Mouse (Mus musculus) olfactory bulb, adult 2 months (tissue): Measurements from ENCODE around the gene Crct1.

ENCODE experiments used
- CTCF ChIP-seq: fragments of 200-500 bp; IDR thresholded peaks from 2 replicates; pipeline ENCODE4 v1.5.1; 2012; ENCODE audit warnings: low read depth, mild to moderate bottlenecking, low read length, moderate library complexity; ENCODE audit not compliant: insufficient read depth
- POLR2A ChIP-seq: fragments of 200-500 bp; IDR thresholded peaks from 2 replicates; pipeline ENCODE4 v1.6.1; 2012; ENCODE audit warnings: mild to moderate bottlenecking, low read depth, low read length, moderate library complexity; ENCODE audit not compliant: insufficient read depth

GRCm38 (mm10) chr3:93021171-93021570, 5.7 kb upstream of the Crct1 start:
- TF ChIP-seq CTCF: no peak
- no peak for TF ChIP-seq POLR2A
